Mouse (Mus musculus) small intestine, adult 2 months (tissue): ENCODE measurements around the gene Olfr223. TPM values are rescaled to one million over a fixed set of nuclear protein-coding genes. Genes with fewer than 3 reads are reported as not detected.
"Not testable (repeated sequence)": the region's sequence is repeated elsewhere in the genome, so short reads cannot be mapped to it uniquely, and the experiment has no call there.

Experiments
- H3K27ac ChIP-seq: fragments of 200-500 bp; 2 replicates; pipeline ENCODE4 v1.5.1; 2012; ENCODE audit warnings: low read depth, low read length, control low read depth, inconsistent platforms; ENCODE audit not compliant: insufficient read depth
- H3K27me3 ChIP-seq: fragments of 200-500 bp; 2 replicates; pipeline ENCODE4 v1.6.1; 2012; ENCODE audit warnings: mild to moderate bottlenecking, moderate library complexity, low read length, inconsistent platforms; ENCODE audit not compliant: control insufficient read depth, insufficient read depth
- H3K36me3 ChIP-seq: fragments of 200-500 bp; 2 replicates; pipeline ENCODE4 v1.6.1; 2012; ENCODE audit warnings: mild to moderate bottlenecking, low read length, control low read depth, inconsistent platforms; ENCODE audit not compliant: control insufficient read depth, insufficient read depth
- H3K4me1 ChIP-seq: fragments of 200-500 bp; 2 replicates; pipeline ENCODE4 v1.6.1; 2012; ENCODE audit warnings: low read length, inconsistent platforms, mixed read lengths; ENCODE audit not compliant: control insufficient read depth, insufficient read depth, insufficient read length
- H3K4me3 ChIP-seq: fragments of 200-500 bp; 2 replicates; pipeline ENCODE4 v1.5.1; 2012; ENCODE audit warnings: low read depth, mild to moderate bottlenecking, control low read depth, inconsistent platforms, low read length, moderate library complexity
- CTCF ChIP-seq: fragments of 200-500 bp; IDR thresholded peaks from 2 replicates; pipeline ENCODE4 v1.5.1; 2012; ENCODE audit warnings: low read depth, mild to moderate bottlenecking, control low read depth, inconsistent platforms, low read length, moderate library complexity, mixed read lengths; ENCODE audit not compliant: insufficient replicate concordance, insufficient read length; ENCODE audit errors: extremely low read depth
- POLR2A ChIP-seq: fragments of 200-500 bp; IDR thresholded peaks from 2 replicates; pipeline ENCODE4 v1.6.1; 2012; ENCODE audit warnings: low read depth, mild to moderate bottlenecking, control low read depth, inconsistent platforms, low read length, moderate library complexity
- WGBS: fragments of 180-500 bp; shearing (Covaris S2); methylation state at CpG from one replicate; pipeline ENCODE4 v1.1.7; 2018; 5-methylcytosine and 5-hydroxymethylcytosine counted together
- polyA plus RNA-seq: library from polyadenylated mRNA; depleted of rRNA; stranded (reverse); fragments of >200 nt; gene quantifications from 2 replicates; pipeline ENCODE4 v1.2.3, GENCODE M21; 2012

The Olfr223 gene
- polyA plus RNA-seq, 1 experiment: not detected

- no peaks in the 10 kb centered on the region for H3K27me3 ChIP-seq
- H3K4me3 ChIP-seq: no peak overlapping the region
- no peak overlapping the region for H3K27ac ChIP-seq
- 84% methylated on average over 8 of the region's 8 CpGs for WGBS
- no peak for TF ChIP-seq CTCF
- no peak for TF ChIP-seq POLR2A
- H3K4me1 ChIP-seq: no peaks in the 10 kb centered on the region
- no peaks in the 10 kb centered on the region for H3K36me3 ChIP-seq
Observed at GRCm38 (mm10) chr11:59596950-59597349, 3.9 kb upstream of the Olfr223 start.

- no peaks in the 10 kb centered on the region for H3K36me3 ChIP-seq
- 27% methylated on average over 4 of the region's 4 CpGs for WGBS
- H3K4me3 ChIP-seq: no peak overlapping the region
- H3K27me3 ChIP-seq: no peaks in the 10 kb centered on the region
- no peak for TF ChIP-seq POLR2A
- TF ChIP-seq CTCF: no peak
- H3K4me1 ChIP-seq: no peaks in the 10 kb centered on the region
- H3K27ac ChIP-seq: no peak overlapping the region
Observed at GRCm38 (mm10) chr11:59596091-59596490, 3.0 kb upstream of the Olfr223 start.

- H3K27me3 ChIP-seq: no peaks in the 10 kb centered on the region
- TF ChIP-seq POLR2A (no peak), CTCF (no peak)
- no peak overlapping the region for H3K27ac ChIP-seq
- H3K4me1 ChIP-seq: no peaks in the 10 kb centered on the region
- WGBS: 91% methylated on average over 8 of the region's 8 CpGs
- H3K4me3 ChIP-seq: no peak overlapping the region
- no peaks in the 10 kb centered on the region for H3K36me3 ChIP-seq
Observed at GRCm38 (mm10) chr11:59589496-59589895, 3.6 kb downstream of the Olfr223 start.

DNA sequence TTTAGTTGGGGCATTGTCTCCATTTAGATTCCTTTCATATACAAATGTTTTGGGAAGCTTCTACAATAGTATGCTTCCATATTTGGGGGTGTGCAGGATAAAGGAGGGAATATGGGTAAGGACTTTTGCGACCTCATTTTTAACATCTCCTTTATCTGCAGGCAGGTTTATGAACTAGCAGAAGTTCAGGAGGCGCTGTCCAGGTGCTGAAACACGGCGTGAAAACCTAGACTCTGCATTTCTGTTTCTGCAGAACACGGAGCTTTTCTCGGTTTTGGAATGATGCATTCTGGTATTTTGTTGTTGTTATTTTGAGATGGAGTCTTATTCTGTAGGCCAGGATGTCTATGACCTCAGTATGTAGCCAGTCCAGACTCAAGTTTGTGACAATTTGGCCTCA is 8.6 kb downstream of the Olfr223 start:
- no peak overlapping the region for H3K27ac ChIP-seq
- no peak for TF ChIP-seq CTCF
- TF ChIP-seq POLR2A: no peak
- H3K36me3 ChIP-seq: no peaks in the 10 kb centered on the region
- no peaks in the 10 kb centered on the region for H3K27me3 ChIP-seq
- WGBS: 20% methylated on average over 6 of the region's 6 CpGs
- no peaks in the 10 kb centered on the region for H3K4me1 ChIP-seq
- no peak overlapping the region for H3K4me3 ChIP-seq

DNA sequence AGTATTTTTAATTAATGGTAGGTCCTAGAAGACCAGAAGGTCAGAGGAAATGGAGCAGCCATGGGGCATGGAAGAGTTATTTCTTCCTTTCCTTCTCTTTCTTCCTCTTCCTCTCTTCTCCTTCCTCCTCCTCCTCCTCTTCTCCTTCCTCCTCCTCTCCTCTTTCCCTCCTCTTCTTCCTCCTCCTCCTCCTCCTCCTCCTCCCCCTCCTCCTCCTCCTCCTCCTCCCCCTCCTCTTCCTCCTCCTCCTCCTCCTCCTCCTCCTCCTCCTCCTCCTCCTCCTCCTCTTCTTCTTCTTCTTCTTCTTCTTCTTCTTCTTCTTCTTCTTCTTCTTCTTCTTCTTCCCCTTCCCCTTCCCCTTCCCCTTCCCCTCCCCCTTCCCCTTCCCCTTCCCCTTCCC is 17.0 kb downstream of the Olfr223 start, which contains the start of gene Olfr222:
Gene Olfr222, minus strand, starts transcription at position 101 of the 400 bp plus-strand sequence.
- not testable (repeated sequence) for H3K36me3 ChIP-seq, H3K4me3 ChIP-seq, H3K27me3 ChIP-seq, H3K4me1 ChIP-seq, H3K27ac ChIP-seq

DNA sequence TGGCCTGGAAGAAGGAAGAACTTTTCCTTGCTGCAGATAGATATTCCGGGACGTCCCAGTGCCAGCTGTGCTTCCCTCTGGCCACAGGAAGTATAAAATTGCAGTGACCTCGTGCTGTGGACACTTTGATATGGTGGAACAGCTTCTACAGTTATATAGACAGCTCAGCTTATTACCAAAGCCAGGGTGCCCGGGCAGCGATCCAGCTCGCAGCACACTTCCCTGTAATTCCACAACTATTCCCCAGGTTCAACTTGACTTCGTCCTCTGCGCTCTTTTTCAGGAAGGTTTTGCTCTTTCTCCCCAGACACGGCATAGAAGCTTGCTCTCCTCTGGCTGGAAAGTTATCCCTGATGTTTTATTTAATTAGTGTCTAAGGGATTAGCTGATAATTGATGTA is 17.4 kb downstream of the Olfr223 start:
- no peak for TF ChIP-seq CTCF
- TF ChIP-seq POLR2A: no peak
- 42% methylated on average over 9 of the region's 9 CpGs for WGBS
- no peak overlapping the region for H3K4me3 ChIP-seq

DNA sequence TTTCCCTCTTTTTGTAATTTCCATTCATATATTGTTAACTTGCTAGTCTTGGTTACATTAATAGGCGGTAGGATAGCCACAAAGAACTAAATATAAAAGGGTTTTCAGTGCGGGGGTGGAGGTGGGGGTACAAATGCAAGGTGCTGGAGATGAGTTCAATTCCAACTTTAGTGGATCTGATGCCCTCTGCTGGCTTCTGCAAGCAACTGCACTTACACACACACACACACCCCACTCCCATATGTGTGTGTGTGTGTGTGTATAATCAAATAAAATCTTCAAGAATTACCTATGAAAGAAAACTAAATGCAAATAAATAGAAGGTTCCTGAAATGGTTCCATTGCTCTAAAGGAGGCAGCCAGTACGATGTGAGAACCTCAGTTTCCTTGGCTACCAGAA is 23.8 kb downstream of the Olfr223 start:
- Histone ChIP-seq H3K27me3 (no peaks in the 10 kb centered on the region), H3K4me3 (no peak overlapping the region), H3K27ac (no peak overlapping the region), H3K4me1 (no peaks in the 10 kb centered on the region), H3K36me3 (no peaks in the 10 kb centered on the region)
- 61% methylated on average over 3 of the region's 3 CpGs for WGBS
- TF ChIP-seq POLR2A (no peak), CTCF (peak; percentile 43; the same call in 1 of the 2 replicates)

More for the DNA sequence above, 17.4 kb downstream of the Olfr223 start:
- Histone ChIP-seq H3K27me3 (no peaks in the 10 kb centered on the region), H3K27ac (no peak overlapping the region), H3K4me1 (no peaks in the 10 kb centered on the region), H3K36me3 (no peaks in the 10 kb centered on the region)

GRCm38 (mm10) chr11:59562837-59563236 is 30.3 kb downstream of the Olfr223 start:
- TF ChIP-seq POLR2A: no peak
- no peak for TF ChIP-seq CTCF
- no peaks in the 10 kb centered on the region for H3K4me1 ChIP-seq
- H3K27me3 ChIP-seq: no peaks in the 10 kb centered on the region
- H3K36me3 ChIP-seq: no peaks in the 10 kb centered on the region
- H3K27ac ChIP-seq: no peak overlapping the region
- 64% methylated on average over 9 of the region's 9 CpGs for WGBS
- no peak overlapping the region for H3K4me3 ChIP-seq
